Mouse (Mus musculus): ENCODE measurements around the gene Tra2b. TPM values are rescaled to one million over a fixed set of nuclear protein-coding genes. Genes with fewer than 3 reads are reported as not detected.
"Not testable (repeated sequence)": the region's sequence is repeated elsewhere in the genome, so short reads cannot be mapped to it uniquely, and the experiment has no call there.

The Tra2b gene
- total RNA-seq, 2 experiments from 2014 or later: 30.2 to 32.3 TPM

DNA sequence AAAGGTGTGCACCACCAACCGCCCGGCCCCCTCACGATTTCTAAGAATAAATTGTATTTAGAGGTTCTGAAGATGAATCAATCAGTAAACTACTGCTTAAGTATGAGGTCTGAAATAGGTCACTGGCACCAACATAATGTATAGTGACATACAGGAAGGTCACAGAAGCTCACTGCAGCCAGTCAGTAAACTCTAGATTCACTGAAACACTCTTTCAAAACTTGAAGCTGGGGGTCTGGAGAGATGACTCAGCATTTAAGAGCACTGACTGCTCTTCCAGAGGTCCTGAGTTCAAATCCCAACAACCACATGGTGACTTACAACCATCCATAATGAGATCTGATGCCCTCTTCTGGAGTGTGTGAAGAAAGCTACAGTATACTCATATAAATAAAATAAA lies 16.1 kb downstream of the Tra2b start:
- DNase-seq (ENCODE audit: low spot score): no peak

DNA sequence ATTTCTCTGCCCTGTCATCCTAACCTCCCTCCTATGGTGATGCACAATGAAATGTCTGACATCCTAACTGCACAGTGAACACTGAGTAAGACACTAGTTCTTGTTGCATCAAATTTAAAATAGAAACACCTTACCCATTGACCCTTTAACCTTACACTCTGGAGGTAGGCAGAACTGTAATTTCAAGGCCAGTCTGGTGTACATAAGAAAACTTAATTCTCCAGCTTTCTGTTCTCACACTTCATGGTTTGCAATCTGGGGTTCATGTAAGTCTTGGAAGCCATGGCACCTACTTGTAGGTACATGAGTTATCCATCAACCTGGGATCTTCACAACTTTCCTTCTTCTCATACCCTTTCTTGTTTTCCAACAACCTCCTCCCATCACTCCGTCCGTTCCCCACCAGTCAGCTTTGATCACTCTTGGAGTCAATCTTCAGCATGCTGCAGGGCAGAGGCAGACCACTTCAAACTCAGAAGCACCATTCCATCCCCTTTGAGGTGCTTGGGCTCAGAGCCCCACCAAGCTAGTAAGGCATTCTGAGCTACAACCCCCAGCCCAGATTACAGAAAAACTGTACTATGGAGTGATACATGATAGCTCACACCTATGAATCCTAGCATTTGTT lies 23.5 kb downstream of the Tra2b start:
- DNase-seq (ENCODE audit: low spot score): no peak

DNA sequence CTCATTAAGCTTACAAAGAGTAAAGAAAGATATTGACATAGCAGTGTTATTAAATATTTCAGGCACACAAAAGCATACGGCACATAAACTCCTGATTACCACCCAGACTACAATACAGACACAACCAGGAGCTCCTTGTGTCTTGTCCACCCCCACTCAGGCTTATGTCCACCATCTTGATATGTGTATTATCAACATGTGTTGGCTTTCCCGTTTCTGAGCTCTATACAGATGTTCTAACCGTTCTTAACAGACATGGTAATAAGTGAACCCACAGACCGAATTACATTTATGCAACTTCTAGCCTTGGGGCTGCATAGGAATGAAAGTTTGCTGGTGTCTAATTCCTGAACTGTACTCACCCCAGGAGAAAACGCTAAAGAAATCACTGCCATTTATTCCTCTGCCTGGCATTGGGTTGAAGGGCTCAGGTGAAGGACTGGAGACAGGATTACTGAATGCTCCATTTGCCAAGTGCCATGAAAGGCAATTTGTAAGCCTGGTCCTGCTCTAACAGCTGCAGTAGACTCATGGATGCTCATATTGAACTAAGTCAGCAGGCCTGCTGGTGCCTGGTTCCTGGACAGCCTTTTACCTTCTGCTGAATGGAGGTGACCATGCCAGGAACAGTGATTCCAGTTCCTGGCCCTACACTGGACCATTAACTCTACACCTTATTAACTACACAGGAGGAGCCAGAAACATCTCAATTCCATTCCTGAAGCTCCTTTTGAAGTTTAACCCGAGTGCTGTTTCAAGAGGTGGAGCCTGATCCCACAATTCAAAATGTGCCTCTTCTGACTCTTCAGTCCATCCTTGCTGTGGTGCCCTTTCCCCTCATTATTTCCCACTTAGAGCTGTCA lies 24.2 kb downstream of the Tra2b start:
- DNase-seq (ENCODE audit: low spot score): no peak

DNA sequence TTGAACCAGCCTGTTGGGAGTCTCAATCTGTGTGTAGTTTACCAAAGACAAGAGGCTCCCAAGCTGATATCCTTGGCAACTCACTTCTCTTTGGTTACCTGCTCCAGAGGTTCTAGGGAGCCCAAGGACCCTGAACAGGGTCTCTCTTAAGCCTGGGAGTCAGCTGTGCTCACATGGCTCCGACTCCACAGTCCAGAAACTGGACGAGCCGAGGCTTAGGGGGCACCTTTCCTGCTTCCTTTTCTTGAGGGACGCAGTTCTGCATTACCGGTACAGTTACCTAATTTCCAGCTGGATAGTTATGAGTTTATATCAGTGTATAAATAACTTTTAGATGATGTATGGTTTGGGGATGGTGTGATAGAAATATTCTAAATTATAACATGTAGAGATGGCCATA lies 24.9 kb downstream of the Tra2b start:
- no peak for DNase-seq (ENCODE audit: low spot score)

DNA sequence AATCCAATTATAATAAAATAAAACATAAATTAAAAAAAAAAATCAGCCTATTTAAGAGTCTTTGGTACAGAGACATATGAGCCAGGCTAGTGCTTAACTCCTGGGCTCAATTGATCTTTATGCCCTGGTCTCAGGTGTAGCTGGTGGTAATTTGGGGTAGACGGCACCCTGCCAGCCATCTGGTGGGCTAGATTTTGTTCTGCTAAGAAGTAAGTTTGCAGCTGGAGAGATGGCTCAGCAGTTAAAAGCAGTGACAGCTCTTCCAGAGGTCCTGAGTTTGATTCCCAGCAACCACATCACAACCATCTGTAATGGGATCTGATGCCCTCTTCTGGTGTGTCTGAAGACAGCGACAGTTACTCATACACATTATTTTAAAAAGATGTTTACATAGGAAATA lies 25.8 kb downstream of the Tra2b start:
- no peak for DNase-seq (ENCODE audit: low spot score)

DNA sequence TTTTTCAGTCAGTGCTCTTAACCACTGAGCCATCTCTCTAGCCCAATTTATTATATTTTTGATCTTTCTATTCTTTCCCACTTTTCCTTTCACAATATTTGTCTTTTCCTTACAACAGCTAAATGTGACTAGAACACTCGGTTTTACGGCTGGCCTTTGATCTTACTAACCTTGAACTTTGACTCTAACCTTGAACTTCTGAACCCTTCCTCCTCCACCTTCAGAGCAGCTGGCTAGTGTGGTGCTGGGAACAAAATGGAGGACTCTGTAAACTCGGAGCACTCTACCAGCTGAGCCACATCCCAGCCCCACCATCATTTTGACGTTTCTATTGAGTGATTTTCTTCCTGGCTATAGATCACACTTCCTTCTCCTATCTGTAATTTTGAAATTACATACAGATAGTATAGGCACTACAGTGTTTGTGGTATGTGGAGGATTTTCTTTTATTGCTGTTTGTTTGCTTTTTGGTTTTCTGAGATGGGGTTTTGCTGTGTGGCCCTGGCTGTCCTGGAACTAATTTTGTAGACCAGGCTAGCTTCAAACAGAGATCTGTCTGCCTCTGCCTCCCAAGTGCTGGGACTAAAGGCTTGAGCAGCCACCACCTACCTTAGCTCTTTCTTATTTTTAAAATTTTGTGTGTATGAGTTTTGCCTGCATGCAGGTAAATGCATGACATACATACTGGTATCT lies 26.7 kb downstream of the Tra2b start:
- no peak for DNase-seq (ENCODE audit: low spot score)

DNA sequence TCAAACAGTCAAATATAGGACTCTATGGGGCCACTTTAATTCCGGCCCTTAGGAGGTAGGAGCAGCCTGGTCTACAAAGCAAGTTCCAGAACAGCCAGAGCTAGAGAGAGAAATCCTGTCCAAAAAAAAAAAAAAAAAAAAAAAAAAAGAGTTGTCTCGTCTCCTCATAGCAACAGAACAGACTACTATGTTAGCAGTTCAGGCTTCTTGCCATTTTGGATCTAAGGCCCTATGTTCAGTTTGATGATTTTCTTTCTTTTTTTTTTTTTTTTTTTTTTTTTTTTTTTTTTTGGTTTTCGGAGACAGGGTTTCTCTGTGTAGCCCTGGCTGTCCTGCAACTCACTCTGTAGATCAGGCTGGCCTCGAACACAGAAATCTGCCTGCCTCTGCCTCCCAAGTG lies 27.4 kb downstream of the Tra2b start:
- not testable (repeated sequence) for DNase-seq (ENCODE audit: low spot score)

DNA sequence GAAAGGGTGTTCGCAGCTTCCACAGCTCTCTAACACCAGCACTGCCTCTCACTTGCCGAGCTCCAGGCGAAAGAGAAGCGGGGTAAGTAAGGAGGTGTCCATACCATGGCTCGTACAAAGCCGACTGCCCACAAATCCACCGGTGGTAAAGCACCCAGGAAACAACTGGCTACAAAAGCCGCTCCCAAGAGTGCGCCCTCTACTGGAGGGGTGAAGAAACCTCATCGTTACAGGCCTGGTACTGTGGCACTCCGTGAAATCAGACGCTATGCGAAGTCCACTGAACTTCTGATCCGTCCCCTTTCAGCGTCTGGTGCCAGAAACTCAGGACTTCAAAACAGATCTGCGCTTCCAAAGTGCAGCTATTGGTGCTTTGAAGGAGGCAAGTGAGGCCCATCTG lies 29.0 kb downstream of the Tra2b start:
- no peak for DNase-seq (ENCODE audit: low spot score)

DNA sequence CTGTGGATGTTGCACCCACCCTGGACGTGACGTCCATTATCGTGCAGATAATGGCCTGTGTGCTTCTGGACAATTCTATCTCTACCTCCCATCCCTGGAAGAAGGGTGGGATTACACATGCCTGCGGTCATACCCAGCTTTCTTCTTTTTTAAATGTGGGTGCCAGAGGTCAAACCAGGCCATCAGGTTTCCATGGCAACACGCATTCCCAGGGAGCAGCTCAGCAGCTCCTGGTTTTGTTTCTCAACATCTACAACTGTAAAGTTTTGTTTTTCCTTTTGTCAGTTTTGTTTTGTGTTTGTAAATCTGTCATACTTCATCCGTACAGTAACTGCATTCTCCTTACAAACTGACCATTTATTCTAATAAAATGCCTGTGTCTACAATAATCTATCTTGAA lies 31.3 kb downstream of the Tra2b start:
- DNase-seq (ENCODE audit: low spot score): no peak

DNA sequence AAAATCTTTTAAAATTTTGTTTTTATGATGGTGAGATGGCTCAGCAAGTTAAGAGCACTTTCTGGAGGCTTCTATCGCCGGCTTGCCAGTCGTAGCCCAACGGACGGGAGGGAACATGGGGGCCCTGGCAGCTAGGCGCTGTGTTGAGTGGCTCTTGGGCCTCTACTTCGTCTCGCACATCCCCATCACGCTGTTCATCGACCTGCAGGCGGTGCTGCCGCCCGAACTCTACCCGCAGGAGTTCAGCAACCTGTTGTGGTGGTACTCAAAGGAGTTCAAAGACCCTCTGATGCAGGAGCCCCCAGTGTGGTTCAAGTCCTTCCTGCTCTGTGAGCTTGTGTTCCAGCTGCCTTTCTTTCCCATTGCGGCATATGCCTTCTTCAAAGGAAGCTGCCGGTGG lies 35.5 kb downstream of the Tra2b start:
- not testable (repeated sequence) for DNase-seq (ENCODE audit: low spot score)

DNA sequence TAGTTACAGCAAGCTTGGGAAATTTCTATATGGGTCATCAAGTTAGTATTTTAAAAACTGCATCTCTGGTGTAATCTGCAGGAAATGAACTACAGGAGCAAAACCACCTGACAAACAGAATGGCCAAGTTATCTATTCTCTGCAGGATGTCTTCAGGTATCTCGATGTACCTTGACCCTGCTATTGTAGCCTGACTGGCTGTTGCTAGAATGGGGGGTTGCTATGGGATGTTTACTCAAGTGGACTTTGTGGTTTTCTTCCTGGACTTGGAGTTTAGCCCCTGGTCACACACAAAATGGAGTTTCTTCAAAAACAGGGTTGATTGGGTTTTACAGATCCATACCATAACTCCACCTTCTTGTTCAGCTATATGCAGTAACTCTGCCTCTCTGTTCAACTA lies 62.3 kb downstream of the Tra2b start:
- DNase-seq (ENCODE audit: low spot score): no peak

DNA sequence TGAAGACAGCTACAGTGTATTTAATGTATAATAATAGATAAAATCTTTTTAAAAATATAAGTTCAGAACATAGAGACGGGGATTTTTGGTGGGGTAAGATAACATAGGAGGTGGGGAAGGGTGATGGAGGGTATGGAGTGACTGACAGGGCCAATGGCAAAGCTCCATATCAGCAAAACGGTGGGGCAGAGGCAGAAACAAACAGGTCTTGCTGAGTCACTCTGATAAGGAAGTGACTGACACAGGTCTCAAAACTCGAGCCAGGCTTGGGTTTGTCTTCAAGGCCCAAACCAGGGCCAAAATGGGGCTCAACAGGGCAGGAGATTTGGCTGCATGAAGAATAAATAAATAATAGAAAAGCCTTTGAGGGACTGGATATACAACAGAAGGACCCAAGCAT lies 63.9 kb downstream of the Tra2b start:
- no peak for DNase-seq (ENCODE audit: low spot score)

DNA sequence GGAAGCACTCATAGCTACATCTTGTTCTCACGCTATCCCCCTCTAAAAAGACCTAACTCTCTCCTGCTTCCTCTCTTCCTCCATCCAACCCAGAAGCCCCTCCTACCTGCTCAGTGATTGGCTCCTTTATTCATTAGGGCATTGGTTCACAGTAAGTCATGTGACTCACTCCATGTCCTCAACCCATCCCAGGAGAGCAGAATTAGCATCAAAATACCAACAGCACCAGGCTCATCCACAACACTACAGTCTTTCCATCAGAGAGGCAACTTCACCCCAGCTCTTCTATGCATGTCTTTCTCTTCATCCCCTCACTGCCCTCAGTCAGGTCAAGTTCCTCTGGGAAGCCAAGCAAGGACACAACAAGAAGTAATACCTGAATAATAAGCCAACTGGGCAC lies 65.3 kb downstream of the Tra2b start:
- no peak for DNase-seq (ENCODE audit: low spot score)

Other genes with a start within 250 kb of the Tra2b start
- 1 to 10 TPM; 1.4 to 1.5 TPM for gene Igf2bp2, start 102.7 kb downstream of the Tra2b start, total RNA-seq (2021)
- gene Etv5, start 173.7 kb upstream of the Tra2b start, total RNA-seq (2021): 1 to 10 TPM; 6.9 to 7.0 TPM